Mouse (Mus musculus): ENCODE measurements around the gene Npas3.

DNA sequence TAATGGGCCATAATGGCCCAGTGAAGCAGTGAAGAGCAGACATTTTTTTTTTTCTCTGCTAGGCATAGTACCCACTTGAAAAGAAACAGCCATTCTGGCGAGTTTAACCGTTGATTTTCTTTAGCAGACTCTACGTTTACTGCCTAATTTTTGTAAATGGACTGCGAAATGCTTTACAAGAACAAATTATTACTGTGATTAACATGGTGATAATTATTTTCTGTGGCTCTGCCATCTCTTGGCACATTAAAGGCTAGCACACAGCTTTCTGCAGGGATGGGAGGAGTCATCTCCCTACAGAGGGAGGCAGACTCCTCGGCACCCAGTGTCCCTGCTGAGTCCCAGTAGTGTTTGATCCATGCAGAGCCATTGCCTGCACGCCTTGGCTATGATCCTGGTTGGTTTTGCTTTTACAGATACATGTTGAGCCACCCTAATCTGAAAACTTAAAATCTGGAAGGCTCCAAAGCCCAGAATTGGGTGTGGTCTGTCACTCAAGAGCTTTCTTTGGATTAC is 341.0 kb downstream of the Npas3 start:
- TF ChIP-seq CEBPB (IDR thresholded peaks at IDR 0.05; ENCODE audit: insufficient read depth, poor library complexity, severe bottlenecking) (no peak), E2F4 (IDR thresholded peaks at IDR 0.05; ENCODE audit: insufficient read depth) (no peak), POLR2A (IDR thresholded peaks at IDR 0.05; ENCODE audit: insufficient read length, low read depth) (no peak), TCF12 (IDR thresholded peaks at IDR 0.05; ENCODE audit: insufficient read depth, poor library complexity, severe bottlenecking) (no peak), MYOD1 (IDR thresholded peaks at IDR 0.05; ENCODE audit: control insufficient read depth in 1 of 3, insufficient read length in 2 of 3, low read depth in 2 of 3) (no peak), REST (IDR thresholded peaks at IDR 0.05; ENCODE audit: insufficient read depth, insufficient read length) (no peak), USF1 (IDR thresholded peaks at IDR 0.05; ENCODE audit: low read depth) (no peak), MYOG (IDR thresholded peaks at IDR 0.05; ENCODE audit: control insufficient read depth in 1 of 3, insufficient read depth in 1 of 3, insufficient read length in 2 of 3, low read depth in 2 of 3) (no peak), SRF (IDR thresholded peaks at IDR 0.05; ENCODE audit: control insufficient read depth, insufficient read length, low read depth) (no peak), MAX (IDR thresholded peaks at IDR 0.05; ENCODE audit: low read depth) (no peak)
